Mouse (Mus musculus): ENCODE results near the gene Xpot. TPM values are rescaled to one million over a fixed set of nuclear protein-coding genes. Genes with fewer than 3 reads are reported as not detected.

Gene Xpot
- polyA plus RNA-seq, 1 experiment: not detected

GRCm38 (mm10) chr10:121612448-121612847 is 13.7 kb downstream of the Xpot start:
- Histone ChIP-seq H3K4me3 (ENCODE audit: insufficient read depth, low read depth, low read length) (no peak overlapping the region), H3K4me1 (ENCODE audit: control insufficient read depth, insufficient read depth, low read length) (peaks cover 5% of the 10 kb centered on the region; the same call in 1 of the 2 replicates), H3K27ac (ENCODE audit: insufficient read depth, low read depth, low read length) (no peak overlapping the region)
- 86% methylated on average over 6 of the region's 6 CpGs for WGBS
- TF ChIP-seq POLR2A (IDR thresholded peaks at IDR 0.05; ENCODE audit: insufficient read depth, low read depth, low read length): no peak
- TF ChIP-seq CTCF (IDR thresholded peaks at IDR 0.05; ENCODE audit: insufficient read depth, low read depth, low read length): no peak

GRCm38 (mm10) chr10:121611587-121611986 is 14.5 kb downstream of the Xpot start:
- H3K27ac ChIP-seq (ENCODE audit: insufficient read depth, low read depth, low read length): no peak overlapping the region
- 66% methylated on average over 10 of the region's 10 CpGs for WGBS
- peaks cover 5% of the 10 kb centered on the region; the same call in 1 of the 2 replicates for H3K4me1 ChIP-seq (ENCODE audit: control insufficient read depth, insufficient read depth, low read length)
- TF ChIP-seq CTCF (IDR thresholded peaks at IDR 0.05; ENCODE audit: insufficient read depth, low read depth, low read length) (no peak), POLR2A (IDR thresholded peaks at IDR 0.05; ENCODE audit: insufficient read depth, low read depth, low read length) (no peak)
- no peak overlapping the region for H3K4me3 ChIP-seq (ENCODE audit: insufficient read depth, low read depth, low read length)

DNA sequence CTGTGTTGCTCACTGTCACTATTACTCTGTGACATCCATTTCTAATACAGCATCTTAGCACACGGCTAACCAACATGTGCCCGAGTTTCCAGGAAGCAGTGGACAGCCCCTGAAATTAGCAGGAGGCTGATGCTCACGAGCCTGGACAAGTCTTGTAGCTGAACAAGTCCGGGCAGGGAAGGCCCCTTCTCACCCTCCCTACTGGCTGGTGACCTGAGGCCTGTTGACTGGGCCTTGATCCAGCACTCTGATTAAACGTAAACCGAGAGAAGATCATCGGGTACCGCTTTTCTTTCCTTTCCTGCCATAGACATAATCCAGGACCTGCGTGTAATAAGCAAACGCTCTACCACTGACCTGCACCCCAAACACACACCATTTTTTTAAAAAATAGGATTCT is 18.0 kb downstream of the Xpot start:
- no peak overlapping the region for H3K4me3 ChIP-seq (ENCODE audit: insufficient read depth, low read depth, low read length)
- peaks cover 3% of the 10 kb centered on the region; the same call in 1 of the 2 replicates for H3K4me1 ChIP-seq (ENCODE audit: control insufficient read depth, insufficient read depth, low read length)
- H3K27ac ChIP-seq (ENCODE audit: insufficient read depth, low read depth, low read length): no peak overlapping the region
- 94% methylated on average over 10 of the region's 10 CpGs for WGBS
- no peak for TF ChIP-seq POLR2A (IDR thresholded peaks at IDR 0.05; ENCODE audit: insufficient read depth, low read depth, low read length)
- no peak for TF ChIP-seq CTCF (IDR thresholded peaks at IDR 0.05; ENCODE audit: insufficient read depth, low read depth, low read length)

DNA sequence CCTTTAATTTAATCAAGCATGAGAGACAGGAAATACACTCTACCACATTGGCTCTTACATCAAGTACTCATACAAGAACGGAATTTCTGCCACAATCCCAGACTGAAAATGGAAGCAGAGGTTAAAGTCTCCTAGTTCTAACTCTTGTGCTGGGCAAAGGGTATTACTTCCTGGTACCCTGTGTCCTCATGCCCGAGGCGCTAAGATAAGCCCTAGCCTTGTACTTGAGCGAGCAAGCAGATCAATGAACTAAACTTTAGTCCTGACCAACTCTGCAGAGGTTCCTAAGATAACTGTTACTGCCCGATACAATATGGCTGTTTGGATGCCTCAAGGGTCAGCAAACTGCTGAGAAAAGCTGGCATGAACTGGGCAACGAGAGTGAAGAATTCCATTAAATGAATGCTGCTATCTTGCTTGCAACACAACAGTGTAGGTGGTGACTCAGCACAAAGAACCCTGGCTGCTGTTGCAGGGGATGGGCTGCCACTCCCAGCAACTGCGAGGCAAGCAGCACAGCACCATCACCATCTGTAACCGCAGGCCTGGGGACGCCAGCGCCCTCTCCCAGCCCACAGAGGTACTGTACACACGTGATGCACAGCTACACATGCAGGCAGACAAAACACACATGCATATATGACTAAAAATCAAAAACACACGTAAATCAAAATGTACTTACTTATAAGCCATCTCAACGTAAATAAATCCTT is 21.3 kb downstream of the Xpot start:
- 91% methylated on average over 13 of the region's 13 CpGs for WGBS
- Histone ChIP-seq H3K4me1 (ENCODE audit: control insufficient read depth, insufficient read depth, low read length) (no peaks in the 10 kb centered on the region), H3K27ac (ENCODE audit: insufficient read depth, low read depth, low read length) (no peak overlapping the region), H3K4me3 (ENCODE audit: insufficient read depth, low read depth, low read length) (no peak overlapping the region)
- no peak for TF ChIP-seq POLR2A (IDR thresholded peaks at IDR 0.05; ENCODE audit: insufficient read depth, low read depth, low read length)
- no peak for TF ChIP-seq CTCF (IDR thresholded peaks at IDR 0.05; ENCODE audit: insufficient read depth, low read depth, low read length)

GRCm38 (mm10) chr10:121603556-121603955 is 22.6 kb downstream of the Xpot start:
- Histone ChIP-seq H3K4me3 (ENCODE audit: insufficient read depth, low read depth, low read length) (no peak overlapping the region), H3K4me1 (ENCODE audit: control insufficient read depth, insufficient read depth, low read length) (no peaks in the 10 kb centered on the region), H3K27ac (ENCODE audit: insufficient read depth, low read depth, low read length) (no peak overlapping the region)
- TF ChIP-seq POLR2A (IDR thresholded peaks at IDR 0.05; ENCODE audit: insufficient read depth, low read depth, low read length): no peak
- no peak for TF ChIP-seq CTCF (IDR thresholded peaks at IDR 0.05; ENCODE audit: insufficient read depth, low read depth, low read length)
- WGBS: 91% methylated on average over 4 of the region's 4 CpGs

GRCm38 (mm10) chr10:121601272-121601671 is 24.9 kb downstream of the Xpot start:
- whole genome bisulfite sequencing: 76% methylated on average over 6 of the region's 6 CpGs
- Histone ChIP-seq H3K4me3 (ENCODE audit: insufficient read depth, low read depth, low read length) (no peak overlapping the region), H3K27ac (ENCODE audit: insufficient read depth, low read depth, low read length) (no peak overlapping the region), H3K4me1 (ENCODE audit: control insufficient read depth, insufficient read depth, low read length) (no peaks in the 10 kb centered on the region)
- TF ChIP-seq CTCF (IDR thresholded peaks at IDR 0.05; ENCODE audit: insufficient read depth, low read depth, low read length) (no peak), POLR2A (IDR thresholded peaks at IDR 0.05; ENCODE audit: insufficient read depth, low read depth, low read length) (no peak)

- no peaks in the 10 kb centered on the region for H3K4me1 ChIP-seq (ENCODE audit: control insufficient read depth, insufficient read depth, low read length)
- WGBS: 87% methylated on average over 9 of the region's 9 CpGs
These were observed 29.6 kb downstream of the Xpot start for GRCm38 (mm10) chr10:121596580-121596979.

GRCm38 (mm10) chr10:121591106-121591505 is 35.0 kb downstream of the Xpot start:
- TF ChIP-seq CTCF (IDR thresholded peaks at IDR 0.05; ENCODE audit: insufficient read depth, low read depth, low read length) (no peak), POLR2A (IDR thresholded peaks at IDR 0.05; ENCODE audit: insufficient read depth, low read depth, low read length) (no peak)
- WGBS: 95% methylated on average over 14 of the region's 14 CpGs
- Histone ChIP-seq H3K4me3 (ENCODE audit: insufficient read depth, low read depth, low read length) (no peak overlapping the region), H3K4me1 (ENCODE audit: control insufficient read depth, insufficient read depth, low read length) (no peaks in the 10 kb centered on the region), H3K27ac (ENCODE audit: insufficient read depth, low read depth, low read length) (no peak overlapping the region)

More at GRCm38 (mm10) chr10:121596580-121596979, 29.6 kb downstream of the Xpot start:
- H3K4me3 ChIP-seq (ENCODE audit: insufficient read depth, low read depth, low read length): no peak overlapping the region
- H3K27ac ChIP-seq (ENCODE audit: insufficient read depth, low read depth, low read length): no peak overlapping the region
- TF ChIP-seq CTCF (IDR thresholded peaks at IDR 0.05; ENCODE audit: insufficient read depth, low read depth, low read length) (no peak), POLR2A (IDR thresholded peaks at IDR 0.05; ENCODE audit: insufficient read depth, low read depth, low read length) (no peak)

DNA sequence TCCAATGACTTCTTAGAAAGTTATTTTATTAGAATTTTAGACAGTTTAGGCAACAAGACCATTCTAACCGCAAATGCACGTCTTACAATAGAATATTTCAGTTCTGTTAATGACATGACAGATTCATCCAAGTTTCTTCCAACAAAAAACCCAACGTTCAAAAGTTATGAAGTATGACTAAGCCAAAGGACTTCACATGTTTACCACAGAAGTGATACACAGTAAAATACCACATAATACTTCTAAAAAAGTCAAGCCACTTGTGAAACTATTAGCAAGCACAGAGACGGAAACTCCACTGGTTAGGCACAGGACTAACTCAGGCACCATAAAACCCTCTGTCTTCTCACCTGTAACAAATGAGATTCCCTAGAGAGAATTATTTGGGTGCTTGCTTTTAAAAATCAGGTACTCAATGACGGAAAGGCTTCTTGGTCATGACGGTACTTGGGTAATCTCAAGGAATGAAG is 38.7 kb downstream of the Xpot start:
- 54% methylated on average over 6 of the region's 6 CpGs for WGBS
- TF ChIP-seq POLR2A (IDR thresholded peaks at IDR 0.05; ENCODE audit: insufficient read depth, low read depth, low read length) (no peak), CTCF (IDR thresholded peaks at IDR 0.05; ENCODE audit: insufficient read depth, low read depth, low read length) (no peak)
- Histone ChIP-seq H3K4me1 (ENCODE audit: control insufficient read depth, insufficient read depth, low read length) (peaks cover 8% of the 10 kb centered on the region), H3K27ac (ENCODE audit: insufficient read depth, low read depth, low read length) (no peak overlapping the region), H3K4me3 (ENCODE audit: insufficient read depth, low read depth, low read length) (peak overlapping the region; percentile 67)
